In the genomic region with DNA sequence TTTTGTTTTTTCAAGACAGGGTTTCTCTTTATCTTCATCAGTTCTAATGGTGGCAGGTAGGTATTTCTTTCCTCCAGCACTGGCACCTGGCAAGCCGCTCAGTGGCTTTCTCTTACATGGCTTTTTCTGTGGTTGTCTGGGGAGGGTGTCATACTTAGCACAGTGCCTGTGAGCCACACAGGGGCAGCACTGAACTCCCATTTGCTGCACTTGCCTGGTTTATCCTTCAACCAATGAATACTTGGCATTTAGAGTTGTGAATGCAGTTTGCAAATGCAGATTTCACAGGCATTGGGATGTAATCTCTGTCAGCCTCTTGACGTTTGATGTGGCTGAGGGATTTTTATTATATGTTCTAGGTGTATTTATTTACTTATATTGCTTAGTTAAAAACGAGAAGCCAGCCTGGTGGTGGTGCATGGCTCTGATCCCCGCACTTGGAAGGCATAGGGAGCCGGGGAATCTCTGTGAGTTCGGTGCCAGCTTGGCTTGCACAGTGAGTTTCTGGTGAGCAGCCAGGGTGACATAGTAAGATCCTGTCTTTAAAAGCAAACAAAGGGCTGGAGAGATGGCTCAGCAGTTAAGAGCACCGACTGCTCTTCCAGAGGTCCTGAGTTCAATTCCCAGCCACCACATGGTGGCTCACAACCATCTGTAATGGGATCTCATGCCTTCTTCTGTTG, we compare ENCODE assay signal across 9 mouse cellular contexts. TPM values are rescaled to one million over a fixed set of nuclear protein-coding genes. Genes with fewer than 3 reads are reported as not detected.
DNase-seq lines count a peak whose midpoint lies in the region; ATAC-seq and TF ChIP-seq lines count a peak whose summit lies in the region.
"Had no signal": no experiment of that assay in that cellular context is flagged by ENCODE, and none has a peak within 500 bp of the region (broad histone marks: within the 10 kb centered on the region; RNA-seq: fewer than 3 reads in every experiment).

No protein-coding gene starts in this region.

- H3K36me3 ChIP-seq in kidney, embryonic 14.5 days (ENCODE audit: control insufficient read depth, insufficient read depth, low read length): no peaks in the 10 kb centered on the region
- peaks cover 5 to 41% of the 10 kb centered on the region in 2 experiments; a peak in 3 of 4 replicates for H3K36me3 ChIP-seq in MEL (ENCODE audit: control insufficient read depth in 1 of 2, insufficient read depth in 2 of 2, low read length in 2 of 2)
- no peaks in the 10 kb centered on the region for H3K36me3 ChIP-seq in heart, postnatal 0 days (replicated peaks; ENCODE audit: control insufficient read depth, insufficient read depth, low read length)
- 0 out of 2 replicates have a peak, but pooled peaks cover 3% of the 10 kb centered on the region for H3K36me3 ChIP-seq in midbrain, embryonic 13.5 days
- H3K36me3 ChIP-seq: limb, embryonic 12.5 days had no signal

- ATAC-seq in kidney, embryonic 14.5 days (ENCODE audit: low FRiP score, low TSS enrichment): no peak
- ATAC-seq in heart, postnatal 0 days (ENCODE audit: insufficient read depth, low read depth): no peak
- ATAC-seq in granulocyte monocyte progenitor cell, adult 5-6 weeks (replicated peaks; ENCODE audit: poor library complexity, severe bottlenecking): no peak
- no peak for ATAC-seq in midbrain, embryonic 13.5 days

- TF ChIP-seq EP300 in MEL (IDR thresholded peaks at IDR 0.05; ENCODE audit: low read depth in 1 of 2, low read length in 2 of 2): no peak
- 0 out of 2 replicates have a peak, but pooled peaks have one; percentile 4 for TF ChIP-seq EP300 in heart, postnatal 0 days (IDR thresholded peaks at IDR 0.05; ENCODE audit: low read depth)

- no peak overlapping the region for H3K9ac ChIP-seq in kidney, embryonic 14.5 days (ENCODE audit: low read depth, low read length)
- H3K9ac ChIP-seq in MEL (ENCODE audit: control insufficient read depth, low read depth, low read length, poor library complexity, severe bottlenecking): no peak overlapping the region
- H3K9ac ChIP-seq in heart, postnatal 0 days (replicated peaks; ENCODE audit: low read depth, low read length): no peak overlapping the region
- H3K9ac ChIP-seq in midbrain, embryonic 13.5 days (replicated peaks): no peak overlapping the region

- H3K27ac ChIP-seq in kidney, embryonic 14.5 days (ENCODE audit: low read depth, low read length): no peak overlapping the region
- 0 out of 2 replicates have a peak overlapping the region, but pooled peaks have one; percentile 5 for H3K27ac ChIP-seq in MEL (ENCODE audit: control insufficient read depth, low read depth, low read length)
- peak overlapping the region; percentile 98 for H3K27ac ChIP-seq in heart, postnatal 0 days (ENCODE audit: low read depth)
- no peak overlapping the region for H3K27ac ChIP-seq in midbrain, embryonic 13.5 days

- no peak overlapping the region for H3K4me3 ChIP-seq in kidney, embryonic 14.5 days (ENCODE audit: low read length)
- H3K4me3 ChIP-seq in MEL (ENCODE audit: control insufficient read depth in 1 of 2, insufficient read depth in 1 of 2, low read depth in 2 of 2, low read length in 2 of 2): no peak overlapping the region
- H3K4me3 ChIP-seq in heart, postnatal 0 days (ENCODE audit: low read depth, low read length): no peak overlapping the region
- no peak overlapping the region for H3K4me3 ChIP-seq in midbrain, embryonic 13.5 days (replicated peaks)

- peaks cover 43% of the 10 kb centered on the region for H3K79me2 ChIP-seq in MEL (ENCODE audit: control insufficient read depth, insufficient read depth, low read length, poor library complexity)

- no peak for TF ChIP-seq POLR2A in MEL (IDR thresholded peaks at IDR 0.05; ENCODE audit: control insufficient read depth in 1 of 2, insufficient read depth in 1 of 2, low read depth in 1 of 2, low read length in 2 of 2, poor library complexity in 1 of 2)

- H3K4me1 ChIP-seq in kidney, embryonic 14.5 days (ENCODE audit: control insufficient read depth, insufficient read depth, low read length): peaks cover 23% of the 10 kb centered on the region
- H3K4me1 ChIP-seq in MEL (ENCODE audit: control insufficient read depth in 1 of 2, insufficient read depth in 2 of 2, low read length in 2 of 2): peaks cover 32 to 50% of the 10 kb centered on the region in 2 experiments
- peaks cover 33% of the 10 kb centered on the region for H3K4me1 ChIP-seq in heart, postnatal 0 days (ENCODE audit: control insufficient read depth, insufficient read depth)
- peaks cover 44% of the 10 kb centered on the region for H3K4me1 ChIP-seq in midbrain, embryonic 13.5 days (replicated peaks)

- H3K9me3 ChIP-seq in kidney, embryonic 14.5 days (ENCODE audit: control insufficient read depth, low read length): no peaks in the 10 kb centered on the region
- H3K9me3 ChIP-seq in MEL (replicated peaks; ENCODE audit: insufficient read depth, low read length): no peaks in the 10 kb centered on the region
- H3K9me3 ChIP-seq in heart, postnatal 0 days (replicated peaks; ENCODE audit: control insufficient read depth, low read length): no peaks in the 10 kb centered on the region
- H3K9me3 ChIP-seq in midbrain, embryonic 13.5 days: no peaks in the 10 kb centered on the region
- H3K9me3 ChIP-seq: limb, embryonic 12.5 days had no signal

- 68% methylated on average over 7 of the region's 7 CpGs for WGBS in kidney, embryonic 14.5 days
- WGBS in heart, postnatal 0 days: 49% methylated on average over 7 of the region's 7 CpGs
- WGBS in midbrain, embryonic 13.5 days: 70% methylated on average over 7 of the region's 7 CpGs

- TF ChIP-seq CTCF in MEL (IDR thresholded peaks at IDR 0.05 in 2 of 3, conservative IDR thresholded peaks at IDR 0.05 in 1 of 3; ENCODE audit: control insufficient read depth in 1 of 3, insufficient read depth in 1 of 3, low read depth in 2 of 3, low read length in 3 of 3, poor library complexity in 1 of 3, severe bottlenecking in 1 of 3): peak in 1 of 3 experiments; percentile 38; a peak in 3 of 6 replicates
- TF ChIP-seq CTCF in heart, postnatal 0 days (IDR thresholded peaks at IDR 0.05; ENCODE audit: low read depth): peak; percentile 61

- no peaks in the 10 kb centered on the region for H3K27me3 ChIP-seq in kidney, embryonic 14.5 days (ENCODE audit: control insufficient read depth, insufficient read depth, low read length)
- H3K27me3 ChIP-seq in MEL (ENCODE audit: control insufficient read depth in 1 of 2, insufficient read depth in 2 of 2, low read length in 2 of 2): no peaks in the 10 kb centered on the region
- no peaks in the 10 kb centered on the region for H3K27me3 ChIP-seq in heart, postnatal 0 days (ENCODE audit: control insufficient read depth, insufficient read depth, low read length)
- H3K27me3 ChIP-seq in midbrain, embryonic 13.5 days: peaks cover 10% of the 10 kb centered on the region

- H3K4me2 ChIP-seq in kidney, embryonic 14.5 days (replicated peaks; ENCODE audit: low read depth, low read length): no peak overlapping the region
- no peak overlapping the region for H3K4me2 ChIP-seq in heart, postnatal 0 days (ENCODE audit: low read depth, low read length)
- no peak overlapping the region for H3K4me2 ChIP-seq in midbrain, embryonic 13.5 days (replicated peaks)

- peak; percentile 18 for TF ChIP-seq RAD21 in MEL (IDR thresholded peaks at IDR 0.05; ENCODE audit: low read depth, low read length)

- peak; percentile 20 to 22 for DNase-seq in kidney, postnatal 36 days
- DNase-seq in CD4-positive helper T cell, adult 2 months (ENCODE audit: low read depth, low spot score): peak; percentile 67
- DNase-seq in MEL (ENCODE audit: low read depth, low spot score): peak; percentile 34
- no peak for DNase-seq in heart, postnatal 0 days (ENCODE audit: low spot score)
- DNase-seq in c-Kit-positive CD71-positive TER-119-positive erythroid progenitor cells, embryonic 14.5 days (ENCODE audit: low spot score): no peak

TF ChIP-seq in MEL, 35 proteins besides CTCF, POLR2A, EP300 and RAD21 (continues in another document):
- TF ChIP-seq JUND (IDR thresholded peaks at IDR 0.05; ENCODE audit: low read depth, low read length): no peak

RNA-seq across cellular contexts. Expression of a gene that starts 6.6 kb away (rescaled TPM):
- polyA plus RNA-seq in kidney, embryonic 14.5 days (2014; fragmentation: Nextera tagmentation; extraction: Ambion mirVana): 46.6 and 64.4 TPM in 2 replicates
- total RNA-seq in MEL (2012; rRNA removed): 81.8 and 92.7 TPM in 2 replicates
- 100 to 1,000 TPM in 1 of 2 experiments, not detected in 1; 127 TPM for polyA plus RNA-seq in MEL (2012; ENCODE audit: insufficient read depth in 1 of 2, insufficient read length in 2 of 2, low read depth in 1 of 2, low replicate concordance in 2 of 2, missing spikeins in 1 of 2)
- 17.9 and 39.5 TPM in 2 replicates for total RNA-seq in heart, postnatal 0 days (2014; rRNA removed; ENCODE audit: low replicate concordance)
- 68.8 and 73.5 TPM in 2 replicates for polyA plus RNA-seq in heart, postnatal 0 days (2015; fragmentation: Nextera tagmentation; extraction: Ambion mirVana)
- 124 and 134 TPM in 2 replicates for total RNA-seq in granulocyte monocyte progenitor cell, adult 5-6 weeks (2014; fragmentation: Nextera tagmentation)
- 79.4 and 89.5 TPM in 2 replicates for total RNA-seq in granulocyte monocyte progenitor cell, adult 5-6 weeks (2017)
- polyA plus RNA-seq in midbrain, embryonic 13.5 days (2015; fragmentation: Nextera tagmentation; extraction: Ambion mirVana): 206 and 218 TPM in 2 replicates

RNA-seq across cellular contexts. Expression of a gene that starts 25.8 kb away (rescaled TPM):
- polyA plus RNA-seq in kidney, embryonic 14.5 days (2014; fragmentation: Nextera tagmentation; extraction: Ambion mirVana): not detected in 2 replicates
- total RNA-seq in MEL (2012; rRNA removed): 0.20 TPM in 1 of 2 replicates, not detected in the other
- polyA plus RNA-seq in MEL (2012; ENCODE audit: insufficient read depth in 1 of 2, insufficient read length in 2 of 2, low read depth in 1 of 2, low replicate concordance in 2 of 2, missing spikeins in 1 of 2): under 1 TPM in 1 of 2 experiments, not detected in 1; 0.28 TPM
- total RNA-seq in heart, postnatal 0 days (2014; rRNA removed; ENCODE audit: low replicate concordance): not detected in 2 replicates
- polyA plus RNA-seq in heart, postnatal 0 days (2015; fragmentation: Nextera tagmentation; extraction: Ambion mirVana): not detected in 2 replicates
- total RNA-seq in granulocyte monocyte progenitor cell, adult 5-6 weeks (2014; fragmentation: Nextera tagmentation): not detected in 2 replicates
- total RNA-seq in granulocyte monocyte progenitor cell, adult 5-6 weeks (2017): not detected in 2 replicates
- polyA plus RNA-seq in midbrain, embryonic 13.5 days (2015; fragmentation: Nextera tagmentation; extraction: Ambion mirVana): 0.26 and 0.28 TPM in 2 replicates
- polyA plus RNA-seq: limb, embryonic 12.5 days had no signal

RNA-seq across cellular contexts. Expression of a gene that starts 32.3 kb away (rescaled TPM):
- 36.1 and 36.3 TPM in 2 replicates for polyA plus RNA-seq in kidney, embryonic 14.5 days (2014; fragmentation: Nextera tagmentation; extraction: Ambion mirVana)
- 4.5 and 5.0 TPM in 2 replicates for total RNA-seq in MEL (2012; rRNA removed)
- 10 to 100 TPM in 1 of 2 experiments, not detected in 1; 19.6 TPM for polyA plus RNA-seq in MEL (2012; ENCODE audit: insufficient read depth in 1 of 2, insufficient read length in 2 of 2, low read depth in 1 of 2, low replicate concordance in 2 of 2, missing spikeins in 1 of 2)
- 0.34 and 0.97 TPM in 2 replicates for total RNA-seq in heart, postnatal 0 days (2014; rRNA removed; ENCODE audit: low replicate concordance)
- 0.69 and 0.87 TPM in 2 replicates for polyA plus RNA-seq in heart, postnatal 0 days (2015; fragmentation: Nextera tagmentation; extraction: Ambion mirVana)
- 1.8 TPM in 1 of 2 replicates, not detected in the other for total RNA-seq in granulocyte monocyte progenitor cell, adult 5-6 weeks (2014; fragmentation: Nextera tagmentation)
- total RNA-seq in granulocyte monocyte progenitor cell, adult 5-6 weeks (2017): 0.43 TPM in 1 of 2 replicates, not detected in the other
- polyA plus RNA-seq in midbrain, embryonic 13.5 days (2015; fragmentation: Nextera tagmentation; extraction: Ambion mirVana): 0.07 TPM in 1 of 2 replicates, not detected in the other

Comparison
In these comparisons a context has a peak if more than half of its experiments do, and no peak if none do; other contexts are left out.
1. DNase-seq: peak in kidney, postnatal 36 days (2 of 2), CD4-positive helper T cell, adult 2 months (single experiment) and MEL (single experiment); none in heart, postnatal 0 days (single experiment) and c-Kit-positive CD71-positive TER-119-positive erythroid progenitor cells, embryonic 14.5 days (single experiment).
2. H3K27ac ChIP-seq: peak in MEL (single experiment) and heart, postnatal 0 days (single experiment); none in kidney, embryonic 14.5 days (single experiment) and midbrain, embryonic 13.5 days (single experiment).